Mouse (Mus musculus): ENCODE measurements around the gene Thrb. TPM values are rescaled to one million over a fixed set of nuclear protein-coding genes. Genes with fewer than 3 reads are reported as not detected.

Thrb gene
- polyA plus RNA-seq, 1 experiment from 2014 or later = 1.7 TPM

DNA sequence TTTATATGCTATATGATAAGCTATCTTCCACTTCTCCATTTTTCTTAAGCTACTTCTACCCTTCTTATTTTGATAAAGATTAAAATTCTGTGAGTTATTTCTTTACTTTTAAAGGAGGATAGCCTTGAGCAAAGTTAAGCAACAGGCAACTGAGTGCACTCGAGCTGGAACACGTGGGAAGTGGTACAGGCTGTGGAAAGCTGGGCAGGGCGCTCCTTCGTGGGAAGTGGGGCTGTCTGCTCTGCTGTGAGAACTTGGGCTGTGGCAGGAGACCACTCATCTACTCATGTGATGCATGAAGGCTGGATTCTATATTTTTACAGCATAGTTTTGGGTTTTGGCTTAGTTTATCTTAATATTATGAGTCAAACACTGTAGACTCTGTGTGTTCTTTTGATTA is 329.1 kb downstream of the Thrb start:
- ATAC-seq (ENCODE audit: low read depth) = no peak
- 53% methylated on average over 4 of the region's 4 CpGs for WGBS

DNA sequence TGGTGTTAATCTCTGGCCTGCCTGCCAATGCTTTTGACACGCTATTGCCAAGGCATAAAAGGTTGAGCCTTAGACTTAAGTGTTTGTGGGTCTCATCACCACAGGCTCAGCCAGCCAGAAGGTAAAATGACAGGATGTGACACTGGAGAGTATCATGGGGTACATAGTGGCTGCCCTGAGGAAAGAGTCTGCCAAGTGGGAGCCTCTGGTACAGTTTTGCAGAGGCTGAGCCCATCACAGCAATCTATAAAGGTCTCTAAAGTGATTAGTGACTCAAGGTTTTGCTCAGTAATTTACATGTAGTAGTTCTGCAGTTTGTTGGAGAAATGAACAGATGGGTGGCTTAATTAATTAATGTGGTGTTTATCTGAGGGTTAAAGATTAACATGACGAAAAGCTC is 330.1 kb downstream of the Thrb start:
- Histone ChIP-seq H3K27ac (ENCODE audit: low read length) (no peak overlapping the region), H3K9ac (ENCODE audit: low read length) (no peak overlapping the region), H3K27me3 (ENCODE audit: control insufficient read depth, insufficient read depth, low read depth, low read length) (no peaks in the 10 kb centered on the region), H3K36me3 (ENCODE audit: control insufficient read depth, insufficient read depth, low read length) (no peaks in the 10 kb centered on the region), H3K4me2 (ENCODE audit: low read depth, low read length) (no peak overlapping the region), H3K4me1 (replicated peaks; ENCODE audit: control insufficient read depth, insufficient read depth, low read length) (no peaks in the 10 kb centered on the region), H3K4me3 (ENCODE audit: low read length) (no peak overlapping the region), H3K9me3 (ENCODE audit: control insufficient read depth, low read length) (no peaks in the 10 kb centered on the region)
- WGBS = 77% methylated on average over 2 of the region's 2 CpGs
- no peak for ATAC-seq (ENCODE audit: low read depth)

More for the DNA sequence above, 329.1 kb downstream of the Thrb start:
- Histone ChIP-seq H3K27ac (ENCODE audit: low read length) (no peak overlapping the region), H3K9ac (ENCODE audit: low read length) (no peak overlapping the region), H3K4me2 (ENCODE audit: low read depth, low read length) (no peak overlapping the region), H3K36me3 (ENCODE audit: control insufficient read depth, insufficient read depth, low read length) (no peaks in the 10 kb centered on the region), H3K27me3 (ENCODE audit: control insufficient read depth, insufficient read depth, low read depth, low read length) (no peaks in the 10 kb centered on the region), H3K4me1 (replicated peaks; ENCODE audit: control insufficient read depth, insufficient read depth, low read length) (no peaks in the 10 kb centered on the region), H3K9me3 (ENCODE audit: control insufficient read depth, low read length) (no peaks in the 10 kb centered on the region), H3K4me3 (ENCODE audit: low read length) (no peak overlapping the region)

DNA sequence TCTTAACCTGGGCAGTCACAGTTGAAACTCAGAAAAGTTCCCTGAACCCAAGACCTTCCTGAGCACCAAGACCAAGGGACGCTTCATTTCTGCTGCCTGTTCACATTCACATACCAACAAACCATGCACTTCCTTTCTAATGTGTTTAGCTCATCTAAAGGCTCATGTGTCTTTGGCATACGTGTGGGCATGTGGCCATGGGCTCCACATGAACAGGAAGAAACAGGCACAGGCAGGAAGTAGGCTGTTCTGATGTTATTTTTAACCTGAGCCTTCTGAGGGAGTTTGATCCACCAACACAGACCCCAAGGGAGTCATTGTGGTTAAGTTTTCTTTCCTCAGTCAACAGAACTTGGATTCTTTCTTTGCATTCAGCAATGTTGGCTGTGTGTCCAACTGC is 341.8 kb downstream of the Thrb start:
- WGBS = 41% methylated on average over 2 of the region's 2 CpGs
- H3K27me3 ChIP-seq (ENCODE audit: control insufficient read depth, insufficient read depth, low read depth, low read length) = no peaks in the 10 kb centered on the region
- H3K27ac ChIP-seq (ENCODE audit: low read length) = no peak overlapping the region
- no peaks in the 10 kb centered on the region for H3K9me3 ChIP-seq (ENCODE audit: control insufficient read depth, low read length)
- ATAC-seq (ENCODE audit: low read depth) = no peak
- no peaks in the 10 kb centered on the region for H3K36me3 ChIP-seq (ENCODE audit: control insufficient read depth, insufficient read depth, low read length)
- H3K4me1 ChIP-seq (replicated peaks; ENCODE audit: control insufficient read depth, insufficient read depth, low read length) = no peaks in the 10 kb centered on the region
- no peak overlapping the region for H3K9ac ChIP-seq (ENCODE audit: low read length)
- H3K4me3 ChIP-seq (ENCODE audit: low read length) = no peak overlapping the region
- no peak overlapping the region for H3K4me2 ChIP-seq (ENCODE audit: low read depth, low read length)

DNA sequence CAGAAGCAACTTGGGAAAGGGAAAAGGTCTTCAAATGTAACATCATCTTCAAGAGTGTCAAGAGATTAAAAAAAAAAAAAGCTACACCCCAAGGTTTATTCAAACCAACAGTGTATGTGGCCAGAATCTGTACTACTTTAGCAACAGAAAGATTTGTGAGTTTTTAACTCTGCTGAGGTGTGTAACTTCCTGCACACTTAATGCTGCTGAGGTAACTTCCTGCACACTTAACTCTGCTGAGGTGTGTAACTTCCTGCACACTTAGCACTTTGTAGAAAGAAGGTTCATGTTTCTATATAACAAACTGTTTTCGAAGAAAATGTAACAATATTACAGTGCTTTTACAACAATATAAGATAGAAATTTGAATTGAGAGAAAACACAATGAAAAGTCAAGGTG is 343.6 kb downstream of the Thrb start:
- no peak overlapping the region for H3K27ac ChIP-seq (ENCODE audit: low read length)
- no peaks in the 10 kb centered on the region for H3K9me3 ChIP-seq (ENCODE audit: control insufficient read depth, low read length)
- ATAC-seq (ENCODE audit: low read depth) = no peak
- no peak overlapping the region for H3K9ac ChIP-seq (ENCODE audit: low read length)
- H3K4me3 ChIP-seq (ENCODE audit: low read length) = no peak overlapping the region
- H3K27me3 ChIP-seq (ENCODE audit: control insufficient read depth, insufficient read depth, low read depth, low read length) = no peaks in the 10 kb centered on the region
- no peaks in the 10 kb centered on the region for H3K36me3 ChIP-seq (ENCODE audit: control insufficient read depth, insufficient read depth, low read length)
- WGBS = 76% methylated on average over 1 of the region's 1 CpGs
- no peaks in the 10 kb centered on the region for H3K4me1 ChIP-seq (replicated peaks; ENCODE audit: control insufficient read depth, insufficient read depth, low read length)
- no peak overlapping the region for H3K4me2 ChIP-seq (ENCODE audit: low read depth, low read length)

DNA sequence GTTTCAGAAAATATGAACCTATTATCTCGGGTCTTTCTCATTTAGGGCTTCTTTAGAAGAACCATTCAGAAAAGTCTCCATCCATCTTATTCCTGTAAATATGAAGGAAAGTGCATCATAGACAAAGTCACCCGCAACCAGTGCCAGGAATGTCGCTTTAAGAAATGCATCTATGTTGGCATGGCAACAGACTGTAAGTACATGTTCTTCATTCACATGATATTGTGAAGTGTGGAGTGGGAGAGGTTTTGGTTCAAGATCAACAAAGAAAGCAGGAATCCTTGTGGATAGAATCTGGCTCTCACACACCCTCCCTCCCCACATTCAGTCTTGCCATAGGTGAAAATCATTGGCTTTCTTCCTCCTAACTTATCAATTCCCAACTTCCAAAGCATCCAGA is 348.5 kb downstream of the Thrb start:
- H3K27ac ChIP-seq (ENCODE audit: low read length) = no peak overlapping the region
- no peak overlapping the region for H3K4me2 ChIP-seq (ENCODE audit: low read depth, low read length)
- H3K36me3 ChIP-seq (ENCODE audit: control insufficient read depth, insufficient read depth, low read length) = no peaks in the 10 kb centered on the region
- no peak for ATAC-seq (ENCODE audit: low read depth)
- H3K4me3 ChIP-seq (ENCODE audit: low read length) = no peak overlapping the region
- no peaks in the 10 kb centered on the region for H3K27me3 ChIP-seq (ENCODE audit: control insufficient read depth, insufficient read depth, low read depth, low read length)
- H3K9ac ChIP-seq (ENCODE audit: low read length) = no peak overlapping the region
- H3K9me3 ChIP-seq (ENCODE audit: control insufficient read depth, low read length) = no peaks in the 10 kb centered on the region
- H3K4me1 ChIP-seq (replicated peaks; ENCODE audit: control insufficient read depth, insufficient read depth, low read length) = no peaks in the 10 kb centered on the region
- WGBS = 58% methylated on average over 3 of the region's 3 CpGs

DNA sequence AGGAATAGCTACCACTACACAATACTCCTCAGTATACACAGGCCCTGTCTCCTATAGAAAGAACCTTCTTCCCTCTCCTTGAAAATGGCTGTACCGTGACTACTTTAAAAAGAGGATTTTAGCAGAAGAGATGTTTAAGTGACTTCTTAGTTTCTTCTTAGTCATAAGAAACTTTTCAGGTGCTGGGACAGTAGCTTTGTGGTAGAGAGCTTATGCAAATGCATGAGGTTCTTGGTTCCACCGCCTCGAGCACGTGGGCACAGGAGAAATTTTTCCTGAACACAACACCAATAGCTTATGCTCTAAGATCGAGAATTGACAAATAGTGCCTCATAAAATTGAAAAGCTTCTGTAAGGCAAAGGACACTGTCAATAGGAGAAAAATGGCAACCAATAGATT is 356.5 kb downstream of the Thrb start:
- WGBS = 81% methylated on average over 5 of the region's 5 CpGs
- H3K4me1 ChIP-seq (replicated peaks; ENCODE audit: control insufficient read depth, insufficient read depth, low read length) = no peaks in the 10 kb centered on the region
- H3K9ac ChIP-seq (ENCODE audit: low read length) = no peak overlapping the region
- no peak overlapping the region for H3K4me3 ChIP-seq (ENCODE audit: low read length)
- H3K36me3 ChIP-seq (ENCODE audit: control insufficient read depth, insufficient read depth, low read length) = no peaks in the 10 kb centered on the region
- H3K4me2 ChIP-seq (ENCODE audit: low read depth, low read length) = no peak overlapping the region
- no peak overlapping the region for H3K27ac ChIP-seq (ENCODE audit: low read length)
- H3K27me3 ChIP-seq (ENCODE audit: control insufficient read depth, insufficient read depth, low read depth, low read length) = no peaks in the 10 kb centered on the region
- H3K9me3 ChIP-seq (ENCODE audit: control insufficient read depth, low read length) = no peaks in the 10 kb centered on the region
- no peak for ATAC-seq (ENCODE audit: low read depth)

DNA sequence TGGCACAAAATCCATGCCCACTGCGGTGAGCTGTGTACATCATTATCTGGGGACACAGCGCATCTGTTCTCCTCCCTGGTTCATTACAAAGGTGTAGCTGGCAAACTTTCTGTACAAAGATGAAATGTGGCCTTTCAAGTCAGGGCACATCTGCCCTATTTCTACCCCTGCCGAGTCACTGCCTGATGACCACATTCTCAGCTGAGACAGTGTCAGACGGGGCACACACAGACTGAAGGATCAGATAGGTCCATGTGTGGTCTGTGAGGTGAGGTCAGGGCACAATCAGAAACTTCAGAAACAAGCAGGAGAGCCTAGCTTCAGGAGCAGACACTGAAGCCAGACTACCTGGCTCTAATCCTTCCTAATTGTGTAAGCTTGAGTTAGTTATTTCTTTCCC is 360.1 kb downstream of the Thrb start:
- 77% methylated on average over 4 of the region's 4 CpGs for WGBS
- H3K9ac ChIP-seq (ENCODE audit: low read length) = no peak overlapping the region
- no peak overlapping the region for H3K4me3 ChIP-seq (ENCODE audit: low read length)
- ATAC-seq (ENCODE audit: low read depth) = no peak
- no peaks in the 10 kb centered on the region for H3K9me3 ChIP-seq (ENCODE audit: control insufficient read depth, low read length)
- H3K27me3 ChIP-seq (ENCODE audit: control insufficient read depth, insufficient read depth, low read depth, low read length) = no peaks in the 10 kb centered on the region
- no peaks in the 10 kb centered on the region for H3K4me1 ChIP-seq (replicated peaks; ENCODE audit: control insufficient read depth, insufficient read depth, low read length)
- no peak overlapping the region for H3K27ac ChIP-seq (ENCODE audit: low read length)
- H3K4me2 ChIP-seq (ENCODE audit: low read depth, low read length) = no peak overlapping the region
- H3K36me3 ChIP-seq (ENCODE audit: control insufficient read depth, insufficient read depth, low read length) = no peaks in the 10 kb centered on the region

DNA sequence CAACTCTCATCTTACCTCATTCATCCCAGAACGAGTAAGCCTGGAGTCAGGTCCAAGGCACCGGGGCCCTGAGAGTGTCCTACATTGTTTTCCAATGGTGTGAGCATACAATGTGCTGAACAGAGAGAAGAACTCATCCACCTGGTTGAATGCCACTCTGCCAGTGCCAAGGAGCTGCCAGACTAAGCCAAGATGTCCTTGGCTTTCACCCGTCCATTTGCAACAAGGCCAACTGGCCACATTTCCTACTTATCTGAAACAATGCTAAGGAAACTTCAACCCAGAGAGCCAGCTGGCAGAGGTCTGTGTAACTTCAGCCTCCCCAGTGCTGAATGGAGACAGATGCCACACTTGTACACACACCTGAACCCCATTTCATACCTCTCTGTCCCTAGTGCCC is 360.6 kb downstream of the Thrb start:
- WGBS = 84% methylated on average over 3 of the region's 3 CpGs
- Histone ChIP-seq H3K4me3 (ENCODE audit: low read length) (no peak overlapping the region), H3K36me3 (ENCODE audit: control insufficient read depth, insufficient read depth, low read length) (no peaks in the 10 kb centered on the region), H3K4me2 (ENCODE audit: low read depth, low read length) (no peak overlapping the region), H3K27me3 (ENCODE audit: control insufficient read depth, insufficient read depth, low read depth, low read length) (no peaks in the 10 kb centered on the region), H3K9me3 (ENCODE audit: control insufficient read depth, low read length) (no peaks in the 10 kb centered on the region), H3K4me1 (replicated peaks; ENCODE audit: control insufficient read depth, insufficient read depth, low read length) (no peaks in the 10 kb centered on the region), H3K27ac (ENCODE audit: low read length) (no peak overlapping the region), H3K9ac (ENCODE audit: low read length) (no peak overlapping the region)
- ATAC-seq (ENCODE audit: low read depth) = no peak

DNA sequence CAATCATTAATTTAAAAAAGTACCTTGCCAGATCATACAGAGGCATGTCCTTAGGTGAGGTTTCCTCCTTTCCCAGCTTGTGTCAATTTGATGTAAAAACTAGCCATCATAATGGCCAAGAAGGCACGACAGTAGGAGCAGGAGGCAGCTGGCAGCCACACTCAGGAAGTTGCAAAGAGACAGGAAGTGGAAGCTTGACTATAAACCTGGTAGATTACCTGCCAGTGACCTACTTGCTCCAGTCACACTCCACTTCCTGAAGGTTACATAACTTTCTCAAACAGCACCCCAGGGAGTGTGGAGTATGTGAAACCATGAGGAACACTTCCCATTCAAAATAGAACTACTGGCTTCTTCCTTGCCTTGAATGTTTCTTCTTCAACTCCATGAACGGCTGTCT is 361.7 kb downstream of the Thrb start:
- Histone ChIP-seq H3K9ac (ENCODE audit: low read length) (no peak overlapping the region), H3K36me3 (ENCODE audit: control insufficient read depth, insufficient read depth, low read length) (no peaks in the 10 kb centered on the region), H3K27ac (ENCODE audit: low read length) (no peak overlapping the region), H3K4me3 (ENCODE audit: low read length) (no peak overlapping the region), H3K4me1 (replicated peaks; ENCODE audit: control insufficient read depth, insufficient read depth, low read length) (no peaks in the 10 kb centered on the region), H3K9me3 (ENCODE audit: control insufficient read depth, low read length) (no peaks in the 10 kb centered on the region), H3K4me2 (ENCODE audit: low read depth, low read length) (no peak overlapping the region), H3K27me3 (ENCODE audit: control insufficient read depth, insufficient read depth, low read depth, low read length) (no peaks in the 10 kb centered on the region)
- ATAC-seq (ENCODE audit: low read depth) = no peak
- WGBS = 60% methylated on average over 2 of the region's 2 CpGs

DNA sequence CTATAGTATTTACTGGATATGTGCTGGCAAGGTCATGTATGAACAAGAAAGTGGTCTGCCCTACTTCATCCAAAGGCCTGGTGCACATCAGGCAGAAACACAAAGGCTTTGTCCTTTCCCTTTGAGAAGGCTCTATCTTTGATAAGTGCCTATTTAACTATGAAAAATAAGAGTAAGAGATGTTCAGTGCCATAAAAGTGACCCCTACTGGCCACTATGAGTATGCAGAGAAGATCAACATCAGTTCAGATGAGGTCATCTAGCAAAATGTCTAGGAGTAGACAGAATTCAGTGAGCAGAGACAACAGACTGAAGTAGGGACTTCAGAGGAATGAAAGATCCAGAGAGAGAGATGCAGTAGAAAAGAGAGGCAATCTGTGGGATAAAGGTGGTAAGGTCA is 362.3 kb downstream of the Thrb start:
- Histone ChIP-seq H3K9ac (ENCODE audit: low read length) (no peak overlapping the region), H3K4me3 (ENCODE audit: low read length) (no peak overlapping the region), H3K36me3 (ENCODE audit: control insufficient read depth, insufficient read depth, low read length) (no peaks in the 10 kb centered on the region), H3K4me2 (ENCODE audit: low read depth, low read length) (no peak overlapping the region), H3K4me1 (replicated peaks; ENCODE audit: control insufficient read depth, insufficient read depth, low read length) (no peaks in the 10 kb centered on the region), H3K27ac (ENCODE audit: low read length) (no peak overlapping the region), H3K27me3 (ENCODE audit: control insufficient read depth, insufficient read depth, low read depth, low read length) (no peaks in the 10 kb centered on the region), H3K9me3 (ENCODE audit: control insufficient read depth, low read length) (no peaks in the 10 kb centered on the region)
- ATAC-seq (ENCODE audit: low read depth) = no peak

Measured in lung, embryonic 16.5 days (tissue).